Mouse (Mus musculus): ENCODE data around the gene Tbl3. TPM values are rescaled to one million over a fixed set of nuclear protein-coding genes. Genes with fewer than 3 reads are reported as not detected.

The Tbl3 gene
- polyA plus RNA-seq, 1 experiment from 2014 or later = 50.1 TPM

GRCm38 (mm10) chr17:24696011-24696697 lies 11.3 kb downstream of the Tbl3 start, which contains the start of the genes Gfer and Noxo1:
Gfer (minus strand) TSS chr17:24696156.
Noxo1 (plus strand) TSS chr17:24696234.
- Histone ChIP-seq H3K9me3 (ENCODE audit: control insufficient read depth, low read length) (no peaks in the 10 kb centered on the region), H3K4me3 (ENCODE audit: low read depth, low read length) (peak within 1 kb of the TSS; percentile 76), H3K27ac (replicated peaks; ENCODE audit: low read depth, low read length) (peak within 1 kb of the TSS; percentile 78), H3K9ac (ENCODE audit: low read depth, low read length) (peak within 1 kb of the TSS; percentile 84), H3K36me3 (ENCODE audit: control insufficient read depth, insufficient read depth, low read length) (peaks cover 38% of the 10 kb centered on the region), H3K4me2 (ENCODE audit: low read depth, low read length) (peak within 1 kb of the TSS; percentile 88), H3K27me3 (replicated peaks; ENCODE audit: control insufficient read depth, insufficient read depth, low read length) (no peaks in the 10 kb centered on the region), H3K4me1 (ENCODE audit: control insufficient read depth, insufficient read depth, low read length) (peaks cover 16% of the 10 kb centered on the region)
- WGBS = 1% methylated on average over 14 of the region's 76 CpGs
- ATAC-seq (ENCODE audit: low read depth) = peak; percentile 95
- peak; percentile 92 for DNase-seq (ENCODE audit: low spot score)

- H3K4me3 ChIP-seq (ENCODE audit: low read depth, low read length) = peak overlapping the region; percentile 76
- H3K9me3 ChIP-seq (ENCODE audit: control insufficient read depth, low read length) = no peaks in the 10 kb centered on the region
- peak overlapping the region; percentile 88 for H3K4me2 ChIP-seq (ENCODE audit: low read depth, low read length)
- 8% methylated on average over 36 of the region's 51 CpGs for WGBS
- H3K27ac ChIP-seq (replicated peaks; ENCODE audit: low read depth, low read length) = peak overlapping the region; percentile 78
- peaks cover 31% of the 10 kb centered on the region for H3K36me3 ChIP-seq (ENCODE audit: control insufficient read depth, insufficient read depth, low read length)
- no peak; the same call in 1 of the 2 replicates for ATAC-seq (ENCODE audit: low read depth)
- H3K27me3 ChIP-seq (replicated peaks; ENCODE audit: control insufficient read depth, insufficient read depth, low read length) = peaks cover 5% of the 10 kb centered on the region
- peak overlapping the region; percentile 84 for H3K9ac ChIP-seq (ENCODE audit: low read depth, low read length)
- peaks cover 16% of the 10 kb centered on the region for H3K4me1 ChIP-seq (ENCODE audit: control insufficient read depth, insufficient read depth, low read length)
- no peak for DNase-seq (ENCODE audit: low spot score)
Measured at GRCm38 (mm10) chr17:24695326-24696010, 12.0 kb downstream of the Tbl3 start.

GRCm38 (mm10) chr17:24692385-24692784 lies 15.1 kb downstream of the Tbl3 start:
- H3K9me3 ChIP-seq (ENCODE audit: control insufficient read depth, low read length) = no peaks in the 10 kb centered on the region
- ATAC-seq (ENCODE audit: low read depth) (no peak), DNase-seq (ENCODE audit: low spot score) (no peak)
- H3K4me3 ChIP-seq (ENCODE audit: low read depth, low read length) = no peak overlapping the region
- peaks cover 15% of the 10 kb centered on the region for H3K4me1 ChIP-seq (ENCODE audit: control insufficient read depth, insufficient read depth, low read length)
- H3K36me3 ChIP-seq (ENCODE audit: control insufficient read depth, insufficient read depth, low read length) = peaks cover 19% of the 10 kb centered on the region
- H3K9ac ChIP-seq (ENCODE audit: low read depth, low read length) = no peak overlapping the region
- H3K4me2 ChIP-seq (ENCODE audit: low read depth, low read length) = no peak overlapping the region
- 91% methylated on average over 5 of the region's 5 CpGs for WGBS
- H3K27me3 ChIP-seq (replicated peaks; ENCODE audit: control insufficient read depth, insufficient read depth, low read length) = peaks cover 36% of the 10 kb centered on the region
- no peak overlapping the region for H3K27ac ChIP-seq (replicated peaks; ENCODE audit: low read depth, low read length)

- Histone ChIP-seq H3K9ac (ENCODE audit: low read depth, low read length) (peak within 1 kb of the TSS; percentile 69), H3K4me2 (ENCODE audit: low read depth, low read length) (peak within 1 kb of the TSS; percentile 92), H3K9me3 (ENCODE audit: control insufficient read depth, low read length) (no peaks in the 10 kb centered on the region), H3K27ac (replicated peaks; ENCODE audit: low read depth, low read length) (no peak within 1 kb of the TSS), H3K27me3 (replicated peaks; ENCODE audit: control insufficient read depth, insufficient read depth, low read length) (peaks cover 40% of the 10 kb centered on the region), H3K4me3 (ENCODE audit: low read depth, low read length) (peak within 1 kb of the TSS; percentile 55), H3K4me1 (ENCODE audit: control insufficient read depth, insufficient read depth, low read length) (peaks cover 9% of the 10 kb centered on the region), H3K36me3 (ENCODE audit: control insufficient read depth, insufficient read depth, low read length) (peaks cover 19% of the 10 kb centered on the region)
- DNase-seq (ENCODE audit: low spot score) (no peak), ATAC-seq (ENCODE audit: low read depth) (peak; percentile 15; the same call in 1 of the 2 replicates)
- WGBS = under 1% methylated on average over 37 of the region's 55 CpGs
Measured at GRCm38 (mm10) chr17:24689251-24690081, 18.0 kb downstream of the Tbl3 start, which contains the start of gene Syngr3. Syngr3 (minus strand) TSS chr17:24689955.

- peaks cover 9% of the 10 kb centered on the region for H3K4me1 ChIP-seq (ENCODE audit: control insufficient read depth, insufficient read depth, low read length)
- no peak overlapping the region for H3K27ac ChIP-seq (replicated peaks; ENCODE audit: low read depth, low read length)
- DNase-seq (ENCODE audit: low spot score) = no peak
- H3K27me3 ChIP-seq (replicated peaks; ENCODE audit: control insufficient read depth, insufficient read depth, low read length) = peaks cover 40% of the 10 kb centered on the region
- peak overlapping the region; percentile 54 for H3K4me2 ChIP-seq (ENCODE audit: low read depth, low read length)
- ATAC-seq (ENCODE audit: low read depth) = no peak
- H3K4me3 ChIP-seq (ENCODE audit: low read depth, low read length) = peak overlapping the region; percentile 32
- H3K9me3 ChIP-seq (ENCODE audit: control insufficient read depth, low read length) = no peaks in the 10 kb centered on the region
- H3K9ac ChIP-seq (ENCODE audit: low read depth, low read length) = peak overlapping the region; percentile 34
- WGBS = 18% methylated on average over 23 of the region's 23 CpGs
- peaks cover 9% of the 10 kb centered on the region; the same call in 1 of the 2 replicates for H3K36me3 ChIP-seq (ENCODE audit: control insufficient read depth, insufficient read depth, low read length)
Measured at GRCm38 (mm10) chr17:24687599-24687998, 19.9 kb downstream of the Tbl3 start.

- peak overlapping the region; percentile 34 for H3K9ac ChIP-seq (ENCODE audit: low read depth, low read length)
- peak overlapping the region; percentile 54 for H3K4me2 ChIP-seq (ENCODE audit: low read depth, low read length)
- no peak overlapping the region for H3K27ac ChIP-seq (replicated peaks; ENCODE audit: low read depth, low read length)
- DNase-seq (ENCODE audit: low spot score) (no peak), ATAC-seq (ENCODE audit: low read depth) (peak; percentile 45)
- peaks cover 9% of the 10 kb centered on the region for H3K4me1 ChIP-seq (ENCODE audit: control insufficient read depth, insufficient read depth, low read length)
- WGBS = 2% methylated on average over 24 of the region's 25 CpGs
- H3K36me3 ChIP-seq (ENCODE audit: control insufficient read depth, insufficient read depth, low read length) = peaks cover 9% of the 10 kb centered on the region
- peaks cover 40% of the 10 kb centered on the region for H3K27me3 ChIP-seq (replicated peaks; ENCODE audit: control insufficient read depth, insufficient read depth, low read length)
- H3K4me3 ChIP-seq (ENCODE audit: low read depth, low read length) = peak overlapping the region; percentile 32
- H3K9me3 ChIP-seq (ENCODE audit: control insufficient read depth, low read length) = no peaks in the 10 kb centered on the region
Measured at GRCm38 (mm10) chr17:24687146-24687595, 20.3 kb downstream of the Tbl3 start.

- Histone ChIP-seq H3K4me3 (ENCODE audit: low read depth, low read length) (0 out of 2 replicates have a peak overlapping the region, but pooled peaks have one; percentile 5), H3K9ac (ENCODE audit: low read depth, low read length) (no peak overlapping the region; the same call in 1 of the 2 replicates), H3K27me3 (replicated peaks; ENCODE audit: control insufficient read depth, insufficient read depth, low read length) (peaks cover 40% of the 10 kb centered on the region), H3K4me1 (ENCODE audit: control insufficient read depth, insufficient read depth, low read length) (peaks cover 9% of the 10 kb centered on the region), H3K27ac (replicated peaks; ENCODE audit: low read depth, low read length) (no peak overlapping the region), H3K36me3 (ENCODE audit: control insufficient read depth, insufficient read depth, low read length) (peaks cover 13% of the 10 kb centered on the region), H3K4me2 (ENCODE audit: low read depth, low read length) (peak overlapping the region; percentile 15; the same call in 1 of the 2 replicates), H3K9me3 (ENCODE audit: control insufficient read depth, low read length) (no peaks in the 10 kb centered on the region)
- no peak for DNase-seq (ENCODE audit: low spot score)
- ATAC-seq (ENCODE audit: low read depth) = no peak
- WGBS = 21% methylated on average over 15 of the region's 16 CpGs
Measured at GRCm38 (mm10) chr17:24686514-24686913, 20.9 kb downstream of the Tbl3 start.

- Histone ChIP-seq H3K27me3 (replicated peaks; ENCODE audit: control insufficient read depth, insufficient read depth, low read length) (no peaks in the 10 kb centered on the region), H3K27ac (replicated peaks; ENCODE audit: low read depth, low read length) (no peak overlapping the region), H3K4me2 (ENCODE audit: low read depth, low read length) (no peak overlapping the region), H3K36me3 (ENCODE audit: control insufficient read depth, insufficient read depth, low read length) (peaks cover 62% of the 10 kb centered on the region), H3K4me3 (ENCODE audit: low read depth, low read length) (no peak overlapping the region), H3K4me1 (ENCODE audit: control insufficient read depth, insufficient read depth, low read length) (no peaks in the 10 kb centered on the region), H3K9ac (ENCODE audit: low read depth, low read length) (no peak overlapping the region), H3K9me3 (ENCODE audit: control insufficient read depth, low read length) (no peaks in the 10 kb centered on the region)
- ATAC-seq (ENCODE audit: low read depth) (no peak), DNase-seq (ENCODE audit: low spot score) (no peak)
- 91% methylated on average over 24 of the region's 24 CpGs for WGBS
Measured at GRCm38 (mm10) chr17:24677500-24678080, 29.9 kb downstream of the Tbl3 start.

Measured in embryonic facial prominence, embryonic 14.5 days (tissue).